Mouse (Mus musculus): ENCODE measurements around the gene Nxnl1.

DNA sequence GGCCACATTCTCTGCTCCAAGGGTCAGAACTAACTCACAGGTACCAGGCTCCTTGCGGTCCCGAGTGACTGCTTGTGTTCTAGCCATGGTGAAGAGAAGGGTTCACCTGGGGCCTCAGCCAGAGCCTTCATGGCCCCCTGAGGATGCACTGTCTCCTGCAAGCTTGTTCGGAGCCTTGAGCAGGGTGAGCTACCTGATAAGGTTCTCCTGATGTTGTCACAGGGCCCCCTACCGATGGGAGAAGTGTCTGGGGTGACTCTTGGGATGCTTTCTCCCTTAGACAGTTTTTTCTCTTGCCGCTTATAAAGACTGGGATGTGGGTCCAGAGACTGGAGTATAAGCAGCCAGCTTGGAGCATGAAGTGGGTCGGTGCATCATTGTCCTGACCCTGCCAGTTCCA, 30.0 kb upstream of the Nxnl1 start:
- TF ChIP-seq POLR2A (IDR thresholded peaks at IDR 0.05; ENCODE audit: low read depth, low read length) (no peak), CTCF (IDR thresholded peaks at IDR 0.05; ENCODE audit: extremely low read depth, insufficient read depth, insufficient read length, insufficient replicate concordance) (no peak)
